Mouse (Mus musculus) C2C12 (cell line): ENCODE results near the gene Radil. TPM values are rescaled to one million over a fixed set of nuclear protein-coding genes. Genes with fewer than 3 reads are reported as not detected.

Source experiments
- H3K27me3 ChIP-seq: one replicate; pipeline ENCODE4 v1.6.1; 2011; ENCODE audit not compliant: control insufficient read depth, insufficient read depth, insufficient read length
- H3K36me3 ChIP-seq: one replicate; pipeline ENCODE4 v1.6.1; 2011; ENCODE audit not compliant: control insufficient read depth, insufficient read depth
- H3K4me3 ChIP-seq: one replicate; pipeline ENCODE4 v1.5.1; 2011; ENCODE audit warnings: mild to moderate bottlenecking, control low read depth; ENCODE audit not compliant: poor library complexity, insufficient read depth, severe bottlenecking
- H3K79me2 ChIP-seq: one replicate; pipeline ENCODE4 v1.6.1; 2011; ENCODE audit not compliant: control insufficient read depth, insufficient read depth
- H3K79me3 ChIP-seq: one replicate; pipeline ENCODE4 v1.6.1; 2011; ENCODE audit warnings: low read depth, control low read depth
- H3ac ChIP-seq: one replicate; pipeline ENCODE3; 2011; ENCODE audit warnings: low read depth; ENCODE audit not compliant: control insufficient read depth, insufficient read length
- CEBPB ChIP-seq: IDR thresholded peaks from one replicate; pipeline ENCODE4 v1.6.1; 2011; ENCODE audit warnings: low read depth, mild to moderate bottlenecking, control low read depth, moderate library complexity
- CTCF ChIP-seq: IDR thresholded peaks from one replicate; pipeline ENCODE4 v1.5.1; 2011; ENCODE audit not compliant: control insufficient read depth, insufficient read depth, insufficient read length
- FOSL1 ChIP-seq: IDR thresholded peaks from one replicate; pipeline ENCODE4 v1.8.0; 2011; ENCODE audit warnings: mild to moderate bottlenecking, low read length; ENCODE audit not compliant: poor library complexity, insufficient read depth, severe bottlenecking
- MAX ChIP-seq: IDR thresholded peaks from one replicate; pipeline ENCODE4 v1.6.1; 2011; ENCODE audit warnings: mild to moderate bottlenecking, control low read depth
- MYOD1 ChIP-seq: IDR thresholded peaks from one replicate; pipeline ENCODE4 v1.6.1; 2011; ENCODE audit warnings: low read depth; ENCODE audit not compliant: control insufficient read depth, insufficient read length
- MYOG ChIP-seq: IDR thresholded peaks from one replicate; pipeline ENCODE4 v1.6.1; 2011; ENCODE audit not compliant: control insufficient read depth, insufficient read length; ENCODE audit errors: extremely low read depth
- USF1 ChIP-seq: IDR thresholded peaks from one replicate; pipeline ENCODE4 v1.6.1; 2011; ENCODE audit warnings: low read depth, mild to moderate bottlenecking, control low read depth, moderate library complexity
- polyA plus RNA-seq: library from polyadenylated mRNA; unstranded; fragments of >200 nt; fragmentation: generic; extraction: Trizol; gene quantifications from one replicate; pipeline ENCODE4 v1.2.1, GENCODE M21; 2012; ENCODE audit warnings: missing spikeins

Radil gene
- polyA plus RNA-seq, 1 experiment = 2.5 TPM

- TF ChIP-seq MYOD1 (no peak), CEBPB (no peak), CTCF (peak; percentile 60), MYOG (no peak)
- peaks cover 31% of the 10 kb centered on the region for H3K27me3 ChIP-seq
Observed at GRCm38 (mm10) chr5:142581517-142581916, 30.6 kb upstream of the Radil start.

GRCm38 (mm10) chr5:142578192-142578591 is 27.3 kb upstream of the Radil start:
- Histone ChIP-seq H3K79me3 (no peaks in the 10 kb centered on the region), H3ac (no peak overlapping the region), H3K79me2 (no peaks in the 10 kb centered on the region), H3K36me3 (no peaks in the 10 kb centered on the region), H3K4me3 (no peak overlapping the region), H3K27me3 (peaks cover 20% of the 10 kb centered on the region)
- TF ChIP-seq FOSL1 (no peak), MYOD1 (no peak), CEBPB (no peak), CTCF (no peak), MYOG (no peak), USF1 (no peak), MAX (no peak)

More at GRCm38 (mm10) chr5:142581517-142581916, 30.6 kb upstream of the Radil start:
- no peak overlapping the region for H3ac ChIP-seq
- H3K79me3 ChIP-seq = no peaks in the 10 kb centered on the region
- H3K36me3 ChIP-seq = no peaks in the 10 kb centered on the region
- no peaks in the 10 kb centered on the region for H3K79me2 ChIP-seq
- no peak overlapping the region for H3K4me3 ChIP-seq

GRCm38 (mm10) chr5:142576832-142577231 is 25.9 kb upstream of the Radil start:
- no peak overlapping the region for H3K4me3 ChIP-seq
- peaks cover 12% of the 10 kb centered on the region for H3K27me3 ChIP-seq
- H3K79me3 ChIP-seq = no peaks in the 10 kb centered on the region
- no peaks in the 10 kb centered on the region for H3K79me2 ChIP-seq
- no peak for TF ChIP-seq CTCF
- TF ChIP-seq MYOD1 = no peak
- no peak for TF ChIP-seq USF1
- no peak for TF ChIP-seq FOSL1
- no peak for TF ChIP-seq CEBPB
- no peak overlapping the region for H3ac ChIP-seq
- no peaks in the 10 kb centered on the region for H3K36me3 ChIP-seq

GRCm38 (mm10) chr5:142574323-142575057 is 23.6 kb upstream of the Radil start:
- peaks cover 2% of the 10 kb centered on the region for H3K27me3 ChIP-seq
- H3ac ChIP-seq = no peak overlapping the region
- TF ChIP-seq MYOG (no peak), USF1 (no peak), CTCF (no peak), CEBPB (no peak), FOSL1 (no peak), MAX (no peak)
- no peaks in the 10 kb centered on the region for H3K79me3 ChIP-seq
- no peak overlapping the region for H3K4me3 ChIP-seq
- H3K36me3 ChIP-seq = no peaks in the 10 kb centered on the region
- H3K79me2 ChIP-seq = no peaks in the 10 kb centered on the region

GRCm38 (mm10) chr5:142564606-142565005 is 13.7 kb upstream of the Radil start:
- no peak overlapping the region for H3ac ChIP-seq
- no peaks in the 10 kb centered on the region for H3K79me2 ChIP-seq
- H3K79me3 ChIP-seq = no peaks in the 10 kb centered on the region
- no peak for TF ChIP-seq CEBPB
- TF ChIP-seq MYOD1 = no peak
- no peak for TF ChIP-seq CTCF
- no peak for TF ChIP-seq MAX
- no peaks in the 10 kb centered on the region for H3K36me3 ChIP-seq
- peaks cover 12% of the 10 kb centered on the region for H3K27me3 ChIP-seq
- H3K4me3 ChIP-seq = no peak overlapping the region

GRCm38 (mm10) chr5:142560261-142560660 is 9.4 kb upstream of the Radil start:
- no peaks in the 10 kb centered on the region for H3K36me3 ChIP-seq
- H3K4me3 ChIP-seq = no peak overlapping the region
- no peak overlapping the region for H3ac ChIP-seq
- TF ChIP-seq USF1 (no peak), FOSL1 (no peak), CEBPB (no peak), MYOD1 (no peak), CTCF (no peak), MYOG (no peak), MAX (no peak)
- H3K79me2 ChIP-seq = no peaks in the 10 kb centered on the region
- no peaks in the 10 kb centered on the region for H3K79me3 ChIP-seq
- H3K27me3 ChIP-seq = peaks cover 7% of the 10 kb centered on the region
